Mouse (Mus musculus) adrenal gland, adult 18-20 months (tissue): Measurements from ENCODE around the gene Elmo3. TPM values are rescaled to one million over a fixed set of nuclear protein-coding genes. Genes with fewer than 3 reads are reported as not detected.

ENCODE experiments used
- DNase-seq, 2 experiments: peaks; one replicate each; pipeline ENCODE4 v3.0.0; 2021 to 2022; ENCODE audit warnings: low spot score in 2 of 2
- microRNA-seq, 2 experiments: library from miRNA; unstranded; fragments of <30 nt; microRNA quantifications; one replicate each; pipeline ENCODE4 v1.2.0; 2021; ENCODE audit warnings: borderline number of aligned reads in 2 of 2
- total RNA-seq, 2 experiments: library from RNA; stranded (reverse); gene quantifications; 1 replicate in 1 of 2; 2 replicates in 1 of 2; pipeline ENCODE4 v1.2.3; 2021

The Elmo3 gene
- total RNA-seq, 2 experiments from 2014 or later, result 4.5 to 6.9 TPM

DNA sequence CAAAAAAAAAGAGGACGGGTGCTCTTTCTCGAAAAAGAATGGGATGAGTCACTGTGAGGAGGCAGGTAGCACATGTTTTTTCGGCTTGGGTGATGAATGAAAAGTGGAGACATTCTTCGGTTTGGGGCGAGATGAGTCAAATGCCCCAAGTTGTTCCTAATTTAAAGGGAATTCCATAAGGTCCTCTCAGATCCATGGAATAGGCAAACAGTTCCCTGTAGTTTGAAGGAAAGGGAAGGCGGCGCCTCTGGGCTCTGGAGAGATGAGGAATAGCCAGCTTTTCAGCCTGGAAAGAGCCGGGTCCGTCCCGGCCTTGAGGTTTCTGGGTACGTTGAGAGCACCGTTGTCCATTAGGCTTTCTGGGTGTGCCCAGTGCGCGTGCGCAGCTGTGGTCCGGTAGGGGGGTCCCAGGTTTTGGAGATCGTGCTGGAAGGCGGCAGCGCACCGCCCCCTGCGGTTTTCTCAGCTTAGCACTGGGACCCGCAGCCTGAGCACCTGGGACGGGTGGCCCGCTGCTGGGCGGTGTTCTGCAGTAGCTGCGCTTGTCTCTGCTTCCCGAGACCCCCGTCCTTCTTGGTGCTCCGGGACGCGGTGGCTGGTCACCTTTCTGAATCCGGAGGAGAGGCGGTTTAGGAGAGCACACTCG lies 43.2 kb downstream of the Elmo3 start, which contains the start of gene Slc9a5:
Slc9a5 (plus strand) TSS at position 394 of the 646 bp plus-strand sequence.
- peak; percentile 50 to 54 for DNase-seq

DNA sequence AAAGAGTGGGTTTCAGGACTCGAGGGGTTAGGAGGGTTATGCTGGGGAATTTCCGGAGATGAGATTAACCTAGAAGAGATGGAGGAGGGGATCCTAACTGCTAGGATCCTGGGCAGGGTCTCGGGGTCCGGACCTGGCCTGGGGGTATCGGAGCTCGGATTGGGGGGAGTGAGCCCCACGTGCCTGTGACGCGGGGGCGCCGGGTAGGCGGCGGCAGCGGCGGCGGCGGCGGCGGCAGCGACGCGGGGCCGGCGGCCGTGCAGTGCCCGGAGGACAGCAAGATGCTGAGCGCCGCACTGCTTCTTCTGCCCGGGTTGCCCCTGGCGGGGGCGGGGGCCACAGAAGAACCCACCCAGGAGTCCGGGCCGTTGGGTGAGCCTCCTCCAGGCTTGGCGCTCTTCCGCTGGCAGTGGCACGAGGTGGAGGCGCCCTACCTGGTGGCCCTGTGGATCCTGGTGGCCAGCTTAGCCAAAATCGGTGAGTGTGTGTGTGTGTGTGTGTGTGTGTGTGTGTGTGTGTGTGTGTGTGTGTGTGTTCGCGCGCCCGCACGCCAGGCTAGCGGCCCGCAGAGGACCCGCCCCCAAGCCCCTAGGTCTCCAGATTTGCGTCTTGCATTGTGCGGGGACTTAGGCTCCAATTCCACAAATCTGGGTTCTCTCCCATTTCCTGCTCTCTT lies 43.8 kb downstream of the Elmo3 start:
- DNase-seq, result peak; percentile 29 to 46

DNA sequence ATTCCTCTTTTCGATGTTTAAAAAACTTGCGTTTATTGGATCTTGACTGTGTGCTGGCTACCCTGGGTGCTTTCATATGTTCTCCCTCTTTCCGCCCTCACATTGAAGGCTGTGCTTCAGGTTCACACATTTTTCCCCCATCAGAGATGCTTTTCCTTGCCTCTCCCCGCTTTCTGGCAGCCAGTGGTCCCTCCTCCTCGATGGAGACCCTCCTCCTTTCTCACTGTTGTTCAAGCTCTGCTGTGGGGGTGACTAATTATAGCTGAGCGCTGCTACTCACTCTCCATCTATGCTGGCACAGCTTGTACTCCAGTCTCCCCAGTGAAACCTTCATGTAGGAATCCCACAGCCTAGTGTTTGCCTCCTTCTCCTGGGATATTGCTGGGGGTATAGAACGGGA lies 44.8 kb downstream of the Elmo3 start:
- no peak for DNase-seq

- DNase-seq, result no peak
These were observed 48.3 kb downstream of the Elmo3 start for GRCm38 (mm10) chr8:105353583-105354135.

- no peak for DNase-seq
These were observed 49.1 kb downstream of the Elmo3 start for GRCm38 (mm10) chr8:105354549-105354948.

- no peak for DNase-seq
These were observed 50.0 kb downstream of the Elmo3 start for GRCm38 (mm10) chr8:105355179-105356024.

GRCm38 (mm10) chr8:105356681-105357080 lies 51.3 kb downstream of the Elmo3 start:
- no peak for DNase-seq

- no peak for DNase-seq
These were observed 53.8 kb downstream of the Elmo3 start for GRCm38 (mm10) chr8:105359208-105359607.

- DNase-seq, result no peak
These were observed 54.2 kb downstream of the Elmo3 start for GRCm38 (mm10) chr8:105359646-105360045.

Small RNAs within 50 kb of the gene (microRNA-seq; reads per million reads assigned to microRNA genes)
- gene Gm27320 (0 reads per million in 2 experiments), gene Mir328 (3,519 to 6,929 reads per million in 2 experiments)

Other genes starting within 250 kb of the Elmo3 start
- gene Ces3b, start 221.8 kb upstream of the Elmo3 start, total RNA-seq, result not detected
- not detected for gene Ces4a, start 173.8 kb upstream of the Elmo3 start, total RNA-seq
- 100 to 1,000 TPM in 1 of 2 experiments, 10 to 100 TPM in 1; 89.7 to 105 TPM for gene Cbfb, start 134.9 kb upstream of the Elmo3 start, total RNA-seq
- gene D230025D16Rik, start 80.5 kb upstream of the Elmo3 start, total RNA-seq, result 10 to 100 TPM; 23.4 to 32.0 TPM
- 1 to 10 TPM; 2.7 to 3.2 TPM for gene B3gnt9, start 50.4 kb upstream of the Elmo3 start, total RNA-seq
- gene Tradd, start 41.0 kb upstream of the Elmo3 start, total RNA-seq, result 10 to 100 TPM; 13.1 to 15.5 TPM
- gene Fbxl8, start 41.0 kb upstream of the Elmo3 start, total RNA-seq, result 1 to 10 TPM; 3.7 to 4.3 TPM
- 1 to 10 TPM; 2.2 to 4.3 TPM for gene Hsf4, start 35.8 kb upstream of the Elmo3 start, total RNA-seq
- gene Nol3, start 29.5 kb upstream of the Elmo3 start, total RNA-seq, result 10 to 100 TPM in 1 of 2 experiments, 1 to 10 TPM in 1; 6.7 to 20.3 TPM
- gene 4931428F04Rik, start 15.7 kb upstream of the Elmo3 start, total RNA-seq, result 1 to 10 TPM; 2.2 to 2.8 TPM
- 10 to 100 TPM; 15.6 to 17.2 TPM for gene Exoc3l, start 9.5 kb upstream of the Elmo3 start, total RNA-seq
- gene E2f4, start 7.9 kb upstream of the Elmo3 start, total RNA-seq, result 10 to 100 TPM; 43.2 to 44.9 TPM
- 1 to 10 TPM; 3.1 to 3.8 TPM for gene Lrrc29, start 20.7 kb downstream of the Elmo3 start, total RNA-seq
- 10 to 100 TPM; 55.6 to 69.6 TPM for gene Tmem208, start 20.8 kb downstream of the Elmo3 start, total RNA-seq
- 1 to 10 TPM; 8.3 to 8.6 TPM for gene Fhod1, start 42.4 kb downstream of the Elmo3 start, total RNA-seq
- gene Slc9a5, start 43.2 kb downstream of the Elmo3 start, total RNA-seq, result under 1 TPM; 0.58 to 0.93 TPM
- under 1 TPM; 0.17 to 0.67 TPM for gene Plekhg4, start 67.7 kb downstream of the Elmo3 start, total RNA-seq
- under 1 TPM in 1 of 2 experiments, not detected in 1; 0.13 TPM for gene Kctd19, start 107.9 kb downstream of the Elmo3 start, total RNA-seq
- gene Lrrc36, start 108.0 kb downstream of the Elmo3 start, total RNA-seq, result 1 to 10 TPM; 3.3 to 4.5 TPM
- gene Tppp3, start 165.9 kb downstream of the Elmo3 start, total RNA-seq, result 10 to 100 TPM; 24.0 to 43.0 TPM
- 10 to 100 TPM; 18.1 to 18.3 TPM for gene Zdhhc1, start 191.3 kb downstream of the Elmo3 start, total RNA-seq
- under 1 TPM; 0.16 to 0.53 TPM for gene Hsd11b2, start 213.2 kb downstream of the Elmo3 start, total RNA-seq